Mouse (Mus musculus): Measurements from ENCODE around the gene Ube2c. TPM values are rescaled to one million over a fixed set of nuclear protein-coding genes. Genes with fewer than 3 reads are reported as not detected.

Ube2c gene
- polyA plus RNA-seq, 1 experiment from 2014 or later: 517 TPM

GRCm38 (mm10) chr2:164767812-164768540, 1.7 kb upstream of the Ube2c start:
- peaks cover 30% of the 10 kb centered on the region for H3K4me1 ChIP-seq
- H3K4me2 ChIP-seq: no peak overlapping the region
- H3K9ac ChIP-seq: no peak overlapping the region
- peak overlapping the region; percentile 25; the same call in 1 of the 2 replicates for H3K27ac ChIP-seq
- H3K27me3 ChIP-seq: no peaks in the 10 kb centered on the region
- H3K4me3 ChIP-seq (replicated peaks): no peak overlapping the region
- H3K36me3 ChIP-seq: peaks cover 71% of the 10 kb centered on the region
- 87% methylated on average over 15 of the region's 15 CpGs for WGBS
- no peak for ATAC-seq (replicated peaks; ENCODE audit: low FRiP score)
- no peaks in the 10 kb centered on the region for H3K9me3 ChIP-seq (replicated peaks)

GRCm38 (mm10) chr2:164770279-164770678, 581 bp downstream of the Ube2c start:
- 0 out of 2 replicates have a peak, but pooled peaks have one; percentile 0 for ATAC-seq (replicated peaks; ENCODE audit: low FRiP score)
- WGBS: 2% methylated on average over 15 of the region's 15 CpGs

GRCm38 (mm10) chr2:164771123-164771522, 1.4 kb downstream of the Ube2c start:
- 74% methylated on average over 8 of the region's 8 CpGs for WGBS
- Histone ChIP-seq H3K9ac (peak overlapping the region; percentile 80), H3K4me1 (peaks cover 34% of the 10 kb centered on the region), H3K9me3 (replicated peaks) (no peaks in the 10 kb centered on the region), H3K4me3 (replicated peaks) (peak overlapping the region; percentile 84), H3K27ac (no peak overlapping the region), H3K36me3 (peaks cover 49% of the 10 kb centered on the region), H3K27me3 (no peaks in the 10 kb centered on the region), H3K4me2 (peak overlapping the region; percentile 80)
- ATAC-seq (replicated peaks; ENCODE audit: low FRiP score): no peak

More at GRCm38 (mm10) chr2:164770279-164770678, 581 bp downstream of the Ube2c start:
- Histone ChIP-seq H3K4me1 (peaks cover 34% of the 10 kb centered on the region), H3K27me3 (no peaks in the 10 kb centered on the region), H3K36me3 (peaks cover 58% of the 10 kb centered on the region), H3K4me2 (peak overlapping the region; percentile 80), H3K9ac (peak overlapping the region; percentile 80), H3K27ac (peak overlapping the region; percentile 76), H3K4me3 (replicated peaks) (peak overlapping the region; percentile 84), H3K9me3 (replicated peaks) (no peaks in the 10 kb centered on the region)

GRCm38 (mm10) chr2:164773229-164773988, 3.7 kb downstream of the Ube2c start:
- Histone ChIP-seq H3K4me3 (replicated peaks) (no peak overlapping the region), H3K4me2 (no peak overlapping the region), H3K27me3 (no peaks in the 10 kb centered on the region), H3K4me1 (peaks cover 31% of the 10 kb centered on the region), H3K27ac (no peak overlapping the region), H3K9ac (no peak overlapping the region), H3K9me3 (replicated peaks) (no peaks in the 10 kb centered on the region), H3K36me3 (peaks cover 27% of the 10 kb centered on the region)
- ATAC-seq (replicated peaks; ENCODE audit: low FRiP score): no peak
- WGBS: 84% methylated on average over 14 of the region's 14 CpGs

GRCm38 (mm10) chr2:164773989-164774364, 4.3 kb downstream of the Ube2c start:
- Histone ChIP-seq H3K4me1 (peaks cover 31% of the 10 kb centered on the region), H3K9me3 (replicated peaks) (no peaks in the 10 kb centered on the region), H3K36me3 (peaks cover 25% of the 10 kb centered on the region), H3K4me2 (no peak overlapping the region), H3K9ac (no peak overlapping the region), H3K27me3 (no peaks in the 10 kb centered on the region), H3K27ac (no peak overlapping the region), H3K4me3 (replicated peaks) (no peak overlapping the region)
- 85% methylated on average over 5 of the region's 5 CpGs for WGBS
- no peak for ATAC-seq (replicated peaks; ENCODE audit: low FRiP score)

GRCm38 (mm10) chr2:164776130-164776529, 6.4 kb downstream of the Ube2c start:
- 82% methylated on average over 6 of the region's 6 CpGs for WGBS

GRCm38 (mm10) chr2:164776801-164777200, 7.1 kb downstream of the Ube2c start:
- ATAC-seq (replicated peaks; ENCODE audit: low FRiP score): no peak
- Histone ChIP-seq H3K9me3 (replicated peaks) (no peaks in the 10 kb centered on the region), H3K4me1 (peaks cover 11% of the 10 kb centered on the region), H3K27ac (no peak overlapping the region), H3K4me3 (replicated peaks) (no peak overlapping the region), H3K36me3 (peaks cover 16% of the 10 kb centered on the region), H3K9ac (no peak overlapping the region), H3K27me3 (no peaks in the 10 kb centered on the region), H3K4me2 (no peak overlapping the region)
- 59% methylated on average over 17 of the region's 17 CpGs for WGBS

More at GRCm38 (mm10) chr2:164776130-164776529, 6.4 kb downstream of the Ube2c start:
- peaks cover 23% of the 10 kb centered on the region for H3K36me3 ChIP-seq
- no peak for ATAC-seq (replicated peaks; ENCODE audit: low FRiP score)
- H3K27ac ChIP-seq: no peak overlapping the region
- H3K4me1 ChIP-seq: peaks cover 18% of the 10 kb centered on the region
- H3K9me3 ChIP-seq (replicated peaks): no peaks in the 10 kb centered on the region
- H3K27me3 ChIP-seq: no peaks in the 10 kb centered on the region
- no peak overlapping the region for H3K4me2 ChIP-seq
- H3K9ac ChIP-seq: no peak overlapping the region
- H3K4me3 ChIP-seq (replicated peaks): no peak overlapping the region

- Histone ChIP-seq H3K4me3 (replicated peaks) (no peak overlapping the region), H3K36me3 (peaks cover 10% of the 10 kb centered on the region), H3K9ac (no peak overlapping the region), H3K27ac (no peak overlapping the region), H3K4me2 (no peak overlapping the region), H3K9me3 (replicated peaks) (no peaks in the 10 kb centered on the region), H3K27me3 (no peaks in the 10 kb centered on the region), H3K4me1 (peaks cover 5% of the 10 kb centered on the region; the same call in 1 of the 2 replicates)
- WGBS: 83% methylated on average over 30 of the region's 30 CpGs
- ATAC-seq (replicated peaks; ENCODE audit: low FRiP score): no peak
Measured at GRCm38 (mm10) chr2:164777246-164778014, 7.7 kb downstream of the Ube2c start.

GRCm38 (mm10) chr2:164778015-164778287, 8.3 kb downstream of the Ube2c start:
- 0 out of 2 replicates have a peak, but pooled peaks cover 4% of the 10 kb centered on the region for H3K4me1 ChIP-seq
- no peaks in the 10 kb centered on the region for H3K9me3 ChIP-seq (replicated peaks)
- H3K9ac ChIP-seq: no peak overlapping the region
- no peak overlapping the region for H3K4me2 ChIP-seq
- H3K4me3 ChIP-seq (replicated peaks): no peak overlapping the region
- no peak overlapping the region for H3K27ac ChIP-seq
- H3K27me3 ChIP-seq: no peaks in the 10 kb centered on the region
- H3K36me3 ChIP-seq: peaks cover 5% of the 10 kb centered on the region
- WGBS: 93% methylated on average over 11 of the region's 11 CpGs
- ATAC-seq (replicated peaks; ENCODE audit: low FRiP score): no peak

- H3K4me1 ChIP-seq: no peaks in the 10 kb centered on the region
- 77% methylated on average over 7 of the region's 7 CpGs for WGBS
- H3K9me3 ChIP-seq (replicated peaks): no peaks in the 10 kb centered on the region
- H3K27ac ChIP-seq: no peak overlapping the region
- H3K27me3 ChIP-seq: no peaks in the 10 kb centered on the region
- no peaks in the 10 kb centered on the region for H3K36me3 ChIP-seq
- no peak overlapping the region for H3K4me2 ChIP-seq
- H3K4me3 ChIP-seq (replicated peaks): no peak overlapping the region
- ATAC-seq (replicated peaks; ENCODE audit: low FRiP score): no peak
- no peak overlapping the region for H3K9ac ChIP-seq
Measured at GRCm38 (mm10) chr2:164778809-164779208, 9.1 kb downstream of the Ube2c start.

GRCm38 (mm10) chr2:164779481-164780086, 9.9 kb downstream of the Ube2c start, which contains the start of gene Tnnc2:
Gene Tnnc2 (minus strand): TSS chr2:164779967.
- H3K4me1 ChIP-seq: peaks cover under 1% of the 10 kb centered on the region
- no peak within 1 kb of the TSS for H3K4me3 ChIP-seq (replicated peaks)
- no peaks in the 10 kb centered on the region for H3K27me3 ChIP-seq
- 68% methylated on average over 8 of the region's 8 CpGs for WGBS
- no peak for ATAC-seq (replicated peaks; ENCODE audit: low FRiP score)
- H3K4me2 ChIP-seq: no peak within 1 kb of the TSS
- H3K9ac ChIP-seq: no peak within 1 kb of the TSS
- no peaks in the 10 kb centered on the region for H3K36me3 ChIP-seq
- H3K27ac ChIP-seq: no peak within 1 kb of the TSS
- H3K9me3 ChIP-seq (replicated peaks): no peaks in the 10 kb centered on the region
